Mouse (Mus musculus): ENCODE measurements around the gene Cep290.
"Not testable (repeated sequence)": the region's sequence is repeated elsewhere in the genome, so short reads cannot be mapped to it uniquely, and the experiment has no call there.

The Cep290 gene

DNA sequence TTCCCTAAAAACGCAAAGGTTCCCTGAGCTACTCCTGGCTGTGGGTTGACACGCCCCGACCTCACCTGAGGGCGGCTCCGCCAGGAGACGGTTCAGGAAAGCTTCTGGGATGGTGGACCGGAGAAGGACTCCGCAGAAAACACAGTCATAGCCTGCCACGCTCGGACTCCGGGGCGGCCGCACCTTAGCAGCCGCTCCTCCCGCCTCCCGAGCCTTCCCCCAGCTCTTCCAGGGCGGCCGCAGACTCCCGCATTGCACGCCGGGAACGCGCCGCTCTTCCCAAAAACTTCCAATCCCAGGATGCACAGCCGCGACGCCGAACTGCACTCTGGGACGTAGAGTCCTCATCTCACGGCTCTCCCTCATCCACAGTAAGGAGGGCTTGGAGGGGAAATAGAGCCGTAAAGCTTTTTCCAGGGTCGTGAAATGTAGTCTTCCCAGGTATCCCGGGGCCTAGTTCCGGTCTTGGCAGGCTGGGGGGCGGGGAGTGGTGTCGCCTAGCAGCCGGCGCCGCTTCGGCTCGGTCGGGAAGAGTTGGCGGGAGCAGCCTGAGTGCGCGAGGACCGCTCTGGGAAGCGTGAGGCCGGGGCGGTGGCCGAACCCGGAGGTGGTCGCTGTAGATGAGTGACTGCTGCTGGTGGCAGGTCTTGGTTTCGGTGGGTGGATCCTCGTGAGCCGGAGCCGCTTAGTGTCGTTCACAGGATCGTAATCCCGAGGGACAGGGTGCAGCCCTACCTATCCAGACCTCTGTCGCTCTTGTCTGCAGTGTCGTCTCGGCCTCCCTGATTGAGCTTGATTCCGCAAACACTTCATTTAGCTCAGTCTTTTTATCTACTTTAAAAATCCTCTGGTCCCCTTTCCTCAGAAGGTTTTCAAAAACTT lies at the start of gene Cep290, which contains the start of gene Tmtc3:
TSS of gene Cep290 (plus strand) at position 462 of the 882 bp plus-strand sequence.
TSS of gene Tmtc3 (minus strand) at position 254 of the 882 bp plus-strand sequence.
- peak; percentile 97 for DNase-seq (ENCODE audit: low spot score in 2 of 2)

DNA sequence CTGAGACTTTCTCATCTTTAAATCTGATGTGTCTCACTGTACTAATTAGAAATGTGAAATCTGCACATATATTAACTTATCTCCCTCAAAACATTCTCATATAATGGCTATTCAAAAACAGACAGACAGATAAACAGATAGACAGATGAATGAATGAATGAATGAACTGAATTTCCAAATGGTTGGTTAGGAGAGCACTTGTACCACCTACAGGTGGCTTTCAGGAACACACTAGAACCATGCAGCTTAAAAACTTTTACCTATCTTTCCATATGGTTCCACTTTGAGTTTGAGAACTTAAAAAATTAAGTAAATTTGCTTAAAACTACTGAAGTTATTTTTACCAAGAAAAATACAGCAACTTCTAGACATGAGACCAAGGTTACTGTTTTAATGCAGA lies 38.0 kb upstream of the Cep290 start:
- no peak for DNase-seq (ENCODE audit: low spot score in 2 of 2)

DNA sequence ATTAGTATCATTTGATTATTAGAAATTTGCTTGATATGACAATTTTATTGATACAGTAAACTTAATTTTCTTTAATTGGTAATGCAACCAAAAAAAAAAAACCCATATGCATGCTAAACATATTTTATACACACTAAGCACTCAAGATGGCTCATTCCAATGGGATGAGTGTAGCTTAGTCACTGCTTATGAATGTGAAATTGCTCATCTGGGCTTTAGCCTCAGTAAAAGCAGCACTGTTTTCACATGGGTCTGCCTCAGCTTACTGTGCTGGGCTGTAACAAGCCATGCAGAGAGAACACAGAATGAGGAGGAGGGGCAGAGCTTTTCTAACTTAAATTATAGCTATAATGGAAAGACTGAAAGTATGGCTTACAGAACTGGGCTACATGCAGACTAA lies 26.8 kb upstream of the Cep290 start:
- no peak for DNase-seq (ENCODE audit: low spot score in 2 of 2)

DNA sequence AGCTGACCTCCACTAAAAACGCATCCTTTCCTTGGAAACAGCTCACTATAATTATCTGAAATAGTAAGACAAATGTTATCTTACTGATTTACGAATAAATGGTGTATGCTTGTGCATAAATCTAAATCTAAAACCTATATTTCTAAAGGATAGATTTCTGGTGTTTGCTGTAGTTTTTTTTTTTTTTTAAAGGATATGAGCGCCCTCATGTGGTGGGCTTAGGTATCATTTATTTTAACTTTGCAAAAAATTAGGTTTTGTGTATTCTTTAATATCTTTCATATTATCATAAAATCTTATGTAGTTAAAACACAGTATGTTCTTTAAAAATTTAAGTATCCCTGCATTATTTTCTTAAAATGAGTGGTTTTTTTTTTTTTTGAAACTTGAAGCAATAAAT lies 12.3 kb upstream of the Cep290 start:
- no peak for DNase-seq (ENCODE audit: low spot score in 2 of 2)

DNA sequence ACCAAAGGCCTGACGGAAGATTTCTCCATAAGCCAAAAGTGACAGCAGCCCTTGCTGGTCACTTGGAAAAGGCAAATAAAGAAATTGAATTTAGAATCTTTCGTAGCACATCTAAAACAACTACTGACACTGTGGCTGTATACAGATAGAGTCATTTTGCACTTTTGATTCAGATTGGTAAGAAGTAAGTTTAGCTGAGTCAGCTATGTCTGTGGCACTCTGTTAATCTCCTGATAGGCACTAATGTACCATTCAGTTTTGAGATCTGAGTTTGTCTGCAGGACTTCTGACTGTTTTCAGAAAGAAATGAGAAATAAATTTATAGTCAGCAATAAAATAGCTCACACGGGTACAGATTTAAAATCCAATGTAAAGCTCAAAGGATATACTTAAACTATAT lies 7.8 kb upstream of the Cep290 start:
- DNase-seq (ENCODE audit: low spot score in 2 of 2), result no peak

DNA sequence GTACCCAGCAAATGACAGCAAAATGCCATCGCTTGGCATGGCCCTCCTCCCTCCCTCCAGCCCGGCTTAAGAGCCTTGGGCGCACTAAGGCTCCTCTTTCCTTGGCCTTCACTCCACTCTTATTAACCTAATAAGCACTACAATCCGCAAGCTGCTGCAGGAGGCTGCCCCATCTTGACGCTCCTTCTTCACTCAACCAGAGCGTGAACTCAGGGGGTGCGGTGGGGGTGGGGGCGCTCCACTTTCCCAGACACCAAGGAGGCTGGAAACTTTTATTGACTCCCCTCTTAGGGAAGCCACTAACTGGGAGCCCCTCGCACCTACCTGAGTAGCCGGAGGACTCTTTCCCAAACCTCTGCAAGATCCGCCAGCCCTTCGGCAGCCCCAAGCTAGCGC lies 659 bp upstream of the Cep290 start:
- DNase-seq (ENCODE audit: low spot score in 2 of 2), result peak in 1 of 2 experiments; percentile 12

DNA sequence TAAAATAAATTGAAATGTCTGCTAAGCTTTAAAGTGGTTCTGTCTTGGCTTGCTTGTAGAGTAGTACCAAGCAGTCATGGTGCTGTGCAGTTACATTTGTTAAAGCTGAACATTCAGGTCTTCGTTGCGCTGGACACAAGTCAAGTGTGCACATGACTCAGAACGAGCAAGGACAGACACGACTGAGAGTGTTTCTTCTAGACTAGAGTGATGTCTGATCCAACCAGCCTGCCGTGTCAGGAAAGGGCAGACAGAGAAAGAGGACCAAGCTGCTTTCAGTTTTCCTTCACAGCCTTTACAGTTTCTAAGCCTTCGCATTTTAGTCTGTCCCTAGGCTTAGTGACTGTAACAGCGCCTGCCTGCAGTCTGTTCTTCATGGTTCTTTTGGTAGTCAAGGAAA lies 4.6 kb downstream of the Cep290 start:
- DNase-seq (ENCODE audit: low spot score in 2 of 2), result no peak

DNA sequence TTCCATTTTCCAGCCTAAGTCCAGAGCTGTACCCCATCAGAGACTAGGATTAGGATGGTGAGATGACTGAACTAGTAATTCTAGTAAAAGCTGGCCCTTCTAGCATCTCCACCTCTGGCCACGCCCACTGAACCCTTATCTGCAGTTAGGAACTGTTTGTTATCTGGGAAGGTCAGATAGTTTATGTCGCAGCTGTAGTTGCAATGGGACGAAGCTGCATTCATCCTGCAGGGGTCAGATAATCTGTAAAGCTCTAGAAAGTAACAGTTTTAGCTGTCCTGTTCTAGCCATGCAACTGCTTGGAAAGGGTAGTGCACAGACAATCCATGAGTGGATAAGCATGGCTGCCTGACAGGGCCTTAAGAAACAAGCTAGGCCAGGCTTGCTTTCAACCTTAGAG lies 11.0 kb downstream of the Cep290 start:
- no peak for DNase-seq (ENCODE audit: low spot score in 2 of 2)

DNA sequence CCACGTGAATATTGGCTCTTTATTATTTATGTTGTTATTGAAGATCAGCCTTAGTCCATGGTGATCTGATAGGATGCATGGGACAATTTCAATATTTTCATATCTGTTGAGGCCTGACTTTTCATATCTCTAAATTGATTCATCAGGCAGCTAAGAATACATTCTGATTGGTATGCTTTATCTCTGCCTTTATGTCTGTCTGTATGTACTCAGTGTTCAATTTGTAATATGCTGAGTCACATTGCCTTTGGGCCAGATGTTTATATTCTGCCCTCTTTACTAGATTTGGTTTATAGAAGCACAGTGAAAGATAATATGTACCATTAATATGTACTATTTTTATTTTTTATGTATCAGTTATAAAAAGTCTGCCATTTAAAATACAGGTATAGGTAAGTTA lies 20.8 kb downstream of the Cep290 start:
- no peak for DNase-seq (ENCODE audit: low spot score in 2 of 2)

DNA sequence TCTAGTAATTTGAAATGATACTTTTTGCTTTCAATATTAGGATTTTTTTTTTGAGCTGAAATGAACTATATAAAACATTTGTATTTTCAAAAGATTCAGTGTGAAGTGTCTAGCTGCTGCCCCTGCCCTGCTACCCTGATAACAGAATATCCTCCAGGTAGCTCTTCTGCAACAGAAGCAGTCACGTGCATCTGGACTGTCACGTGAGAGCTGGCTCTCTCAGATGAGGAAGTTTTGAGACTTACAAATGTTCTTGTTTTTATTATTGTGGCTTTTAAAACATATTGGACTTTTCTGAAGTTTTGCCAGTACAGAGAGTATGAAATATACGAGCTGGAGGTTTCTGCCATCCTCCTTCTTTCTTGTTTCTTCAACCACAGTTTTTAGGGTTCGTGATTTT lies 34.3 kb downstream of the Cep290 start:
- DNase-seq (ENCODE audit: low spot score in 2 of 2), result no peak

DNA sequence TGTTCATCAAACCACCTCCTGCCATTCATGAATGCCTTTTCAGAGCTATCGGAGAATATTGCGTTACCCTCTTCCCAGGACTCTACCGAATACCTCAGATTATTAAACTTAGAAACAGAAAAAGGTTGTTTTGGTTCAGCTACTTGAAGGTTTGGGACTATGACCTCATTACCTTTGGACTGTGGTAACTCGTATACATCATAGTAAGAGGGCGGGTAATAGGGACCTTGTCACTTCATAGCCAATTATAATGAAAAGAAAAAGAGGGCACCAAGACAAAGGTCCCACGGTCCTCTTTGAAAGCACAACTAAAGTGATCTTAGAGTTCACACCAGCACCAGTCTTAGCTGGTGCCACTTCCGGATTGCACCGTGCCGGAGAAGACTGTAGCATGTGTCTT lies 35.0 kb downstream of the Cep290 start:
- no peak for DNase-seq (ENCODE audit: low spot score in 2 of 2)

DNA sequence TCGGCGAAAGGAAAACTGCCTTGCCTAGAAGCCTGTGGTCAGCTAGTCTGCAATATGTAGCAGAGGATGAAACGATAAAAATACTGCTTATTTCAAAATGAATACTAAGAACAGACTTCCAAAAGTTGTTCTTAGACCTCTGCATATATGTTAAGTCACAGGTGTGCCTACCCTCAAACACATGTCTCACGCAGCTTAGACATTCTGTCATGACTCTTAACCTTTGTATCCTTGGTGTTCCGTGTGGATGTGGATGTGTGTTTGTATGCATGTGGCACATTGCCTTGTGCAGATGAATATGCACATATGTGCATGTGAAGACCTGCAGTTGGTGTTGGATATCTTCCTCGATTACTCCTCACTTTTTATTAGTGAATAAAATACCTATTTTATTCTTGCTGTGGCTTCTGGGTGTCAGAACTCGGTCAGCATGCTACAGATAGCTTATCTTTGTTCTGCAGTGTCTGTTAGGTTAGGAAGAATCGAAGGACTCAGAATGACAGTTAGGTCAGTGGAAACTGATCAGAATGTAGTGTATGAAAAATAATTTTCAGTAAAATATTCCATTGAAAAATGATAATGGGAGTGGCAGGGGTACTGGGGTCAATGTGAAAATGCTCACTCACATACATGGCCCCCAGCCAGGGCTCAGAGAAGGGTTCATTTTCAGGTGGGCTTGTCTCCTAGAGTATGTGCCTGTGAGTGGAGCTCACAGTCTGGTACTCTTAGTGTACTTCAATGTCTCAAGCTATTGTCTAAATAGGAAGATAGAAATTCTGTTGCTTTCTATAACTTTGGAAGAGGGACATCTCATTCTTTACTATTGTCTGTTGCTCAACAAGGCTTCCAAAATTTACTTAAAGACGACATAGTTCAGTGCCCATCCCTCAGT lies 37.4 kb downstream of the Cep290 start:
- DNase-seq (ENCODE audit: low spot score in 2 of 2), result no peak

DNA sequence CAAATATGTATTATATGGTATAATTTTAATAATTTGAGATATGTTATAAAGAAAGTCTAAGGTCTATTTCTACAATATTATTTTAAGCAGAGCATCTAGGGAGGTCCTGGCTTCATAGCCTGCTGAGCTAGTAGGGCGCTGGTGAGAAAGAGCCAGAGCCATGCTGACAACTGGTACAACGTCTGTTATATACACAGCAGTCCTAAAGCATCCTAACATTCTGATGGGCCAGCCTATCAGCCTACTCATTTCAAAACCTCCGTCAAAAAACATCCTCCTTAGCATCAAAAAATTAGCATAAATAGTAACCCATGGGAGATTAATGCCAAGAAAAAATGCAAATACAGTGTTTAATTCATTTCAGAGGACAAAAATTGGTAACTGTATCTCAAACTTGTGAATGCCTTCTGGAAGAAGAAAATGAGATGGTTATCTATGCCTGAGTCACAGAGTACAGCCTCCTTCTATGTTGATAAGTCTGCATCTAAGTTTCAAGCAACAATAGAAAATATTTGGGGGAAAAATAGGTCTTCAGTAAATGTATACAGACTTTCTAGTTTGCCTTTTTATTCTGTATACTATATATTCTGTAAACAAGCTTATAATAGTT lies 69.3 kb downstream of the Cep290 start:
- no peak for DNase-seq (ENCODE audit: low spot score in 2 of 2)

DNA sequence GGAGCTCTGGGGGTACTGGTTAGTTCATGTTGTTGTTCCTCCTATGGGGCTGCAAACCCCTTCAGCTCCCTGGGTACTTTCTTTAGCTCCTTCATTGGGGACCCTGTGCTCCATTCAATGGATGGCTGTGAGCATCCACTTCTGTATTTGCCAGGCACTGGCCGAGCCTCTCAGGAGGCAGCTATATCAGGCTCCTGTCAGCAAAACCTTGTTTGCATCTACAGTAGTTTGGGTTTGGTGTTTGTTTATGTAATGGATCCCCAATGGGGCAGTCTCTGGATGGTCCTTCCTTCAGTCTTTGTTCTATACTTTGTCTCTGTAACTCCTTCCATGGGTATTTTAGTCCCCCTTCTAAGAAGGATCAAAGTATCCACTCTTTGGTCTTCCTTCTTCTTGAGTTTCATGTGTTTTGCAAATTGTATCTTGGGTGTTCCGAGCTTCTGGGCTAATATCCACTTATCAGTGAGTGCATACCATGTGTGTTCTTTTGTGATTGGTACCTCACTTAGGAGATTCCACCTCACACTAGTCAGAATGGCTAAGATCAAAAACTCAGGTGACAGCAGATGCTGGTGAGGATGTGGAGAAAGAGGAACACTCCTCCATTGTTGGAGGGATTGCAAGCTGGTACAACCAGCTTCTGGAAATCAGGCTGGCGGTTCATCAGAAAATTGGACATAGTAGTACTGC lies 73.0 kb downstream of the Cep290 start:
- DNase-seq (ENCODE audit: low spot score in 2 of 2), result not testable (repeated sequence)

DNA sequence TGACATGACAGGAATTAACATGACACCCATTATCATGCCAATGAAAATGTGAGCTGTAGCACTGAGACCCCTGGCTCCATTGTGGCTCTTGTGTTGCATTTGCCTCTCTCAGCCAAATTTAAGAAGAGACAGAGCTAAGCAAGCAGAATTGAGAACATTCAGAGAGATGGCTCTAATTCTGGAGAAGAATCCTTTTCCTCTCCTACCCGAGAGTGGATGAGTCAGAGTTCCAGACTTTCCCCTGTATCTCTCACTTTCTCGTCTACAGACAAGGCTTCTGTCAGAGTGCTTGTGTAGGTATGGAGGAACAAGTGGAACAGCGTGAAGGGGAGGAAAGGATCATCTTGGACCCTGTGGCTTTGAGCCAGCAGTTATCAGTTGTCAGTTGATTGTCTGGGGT lies 76.8 kb downstream of the Cep290 start:
- no peak for DNase-seq (ENCODE audit: low spot score in 2 of 2)

DNA sequence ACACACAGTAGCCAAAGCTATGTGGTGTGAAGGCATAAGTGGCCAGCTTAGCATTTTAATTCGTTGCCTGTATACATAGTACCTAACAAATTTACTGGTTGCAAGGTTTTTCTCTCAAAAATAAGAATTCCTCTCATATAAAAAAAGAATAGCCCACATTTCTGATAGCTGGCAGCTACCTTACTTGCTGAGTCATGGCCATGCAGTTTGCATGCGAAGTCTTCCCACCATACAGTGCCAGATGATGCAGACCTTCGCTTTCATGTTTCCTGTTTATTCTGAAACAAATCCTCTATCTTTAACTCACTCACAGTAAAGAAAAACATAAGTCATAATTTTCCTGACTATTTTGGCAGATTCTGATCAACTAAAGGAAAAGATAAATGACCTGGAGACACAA lies 84.3 kb downstream of the Cep290 start:
- DNase-seq (ENCODE audit: low spot score in 2 of 2), result no peak

DNA sequence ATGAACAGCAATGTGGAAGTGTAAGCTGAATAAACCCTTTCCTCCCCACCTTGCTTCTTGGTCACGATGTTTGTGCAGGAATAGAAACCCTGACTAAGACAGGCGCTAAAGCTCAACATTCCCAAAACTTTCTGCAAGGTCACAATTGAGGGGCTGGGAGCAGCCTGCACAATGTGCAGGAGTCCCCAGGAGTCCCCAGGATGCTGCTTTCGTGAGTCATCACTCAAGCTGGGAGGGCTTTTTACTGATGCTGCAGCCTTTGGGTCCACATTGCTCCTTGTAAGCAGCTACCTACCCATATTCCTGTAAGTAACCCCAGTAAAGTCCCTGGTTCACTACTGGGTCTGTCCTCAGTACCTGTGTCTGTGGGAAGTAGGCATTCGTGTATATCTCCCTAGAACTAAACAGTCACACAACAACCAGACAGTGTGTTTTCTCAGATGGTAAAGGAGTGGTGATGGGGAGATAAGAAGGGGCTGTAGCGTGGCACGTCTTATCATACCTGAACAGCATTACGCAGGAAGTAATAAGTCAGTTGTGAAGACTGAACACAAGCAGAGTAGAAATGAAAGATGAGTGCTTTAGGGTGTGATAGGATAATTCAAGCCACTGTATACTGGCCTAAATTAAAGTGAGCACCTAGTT lies 87.3 kb downstream of the Cep290 start:
- no peak for DNase-seq (ENCODE audit: low spot score in 2 of 2)

DNA sequence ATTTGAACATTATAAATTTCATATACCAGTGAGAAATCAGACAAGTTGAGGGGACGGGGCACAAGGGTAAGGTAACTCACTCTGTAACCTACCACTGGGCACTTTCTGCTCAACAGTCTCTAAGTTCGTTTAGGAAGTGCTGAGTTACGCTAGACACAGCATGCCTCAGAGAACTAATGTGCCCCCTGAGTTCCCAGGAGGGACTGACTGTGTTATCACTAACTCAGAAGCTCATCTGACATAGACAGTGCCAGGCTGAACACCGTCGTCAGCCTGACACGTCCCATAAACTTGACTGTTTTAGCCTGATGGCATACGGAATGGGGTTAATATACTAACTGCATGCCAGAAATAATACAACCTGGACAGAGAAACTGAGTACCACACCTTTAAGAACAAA lies 87.9 kb downstream of the Cep290 start:
- no peak for DNase-seq (ENCODE audit: low spot score in 2 of 2)

DNA sequence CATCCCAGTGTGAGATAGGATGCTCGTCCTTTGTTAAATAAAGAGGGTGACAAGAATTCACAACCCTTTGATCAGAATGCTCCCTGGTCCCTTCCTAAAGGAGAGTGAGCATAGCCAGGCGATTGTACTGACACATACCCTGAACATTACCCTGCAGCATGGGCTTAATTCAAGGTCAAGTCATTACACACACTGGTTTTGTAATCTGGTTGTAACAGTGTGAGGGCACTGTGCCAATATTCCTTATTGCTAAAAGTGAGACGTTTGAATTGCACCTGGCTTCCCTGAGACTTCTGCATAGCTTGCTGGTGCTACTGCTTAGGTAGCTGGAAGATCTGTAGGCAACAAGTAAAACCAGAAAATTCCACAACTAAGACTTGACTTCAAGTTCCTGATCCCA lies 96.8 kb downstream of the Cep290 start:
- DNase-seq (ENCODE audit: low spot score in 2 of 2), result no peak

DNA sequence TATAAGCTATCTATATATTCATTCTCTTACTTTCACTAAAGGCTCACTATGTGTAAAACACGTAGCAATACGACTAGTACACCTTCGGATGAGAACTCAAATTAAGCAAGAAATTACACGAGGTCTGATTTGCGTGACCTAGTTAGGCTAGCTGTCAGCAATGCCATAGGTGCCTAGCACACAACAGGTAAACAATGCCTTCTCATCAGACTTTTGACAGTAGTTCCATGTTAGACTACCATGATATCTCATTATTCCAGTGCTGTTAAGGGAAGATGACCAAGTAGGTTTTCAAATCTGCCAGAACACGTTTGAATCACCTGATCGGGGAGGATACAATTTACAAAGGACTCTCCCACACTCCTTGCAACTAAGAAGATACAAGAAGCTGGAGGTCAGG lies 101.2 kb downstream of the Cep290 start:
- DNase-seq (ENCODE audit: low spot score in 2 of 2), result no peak

DNA sequence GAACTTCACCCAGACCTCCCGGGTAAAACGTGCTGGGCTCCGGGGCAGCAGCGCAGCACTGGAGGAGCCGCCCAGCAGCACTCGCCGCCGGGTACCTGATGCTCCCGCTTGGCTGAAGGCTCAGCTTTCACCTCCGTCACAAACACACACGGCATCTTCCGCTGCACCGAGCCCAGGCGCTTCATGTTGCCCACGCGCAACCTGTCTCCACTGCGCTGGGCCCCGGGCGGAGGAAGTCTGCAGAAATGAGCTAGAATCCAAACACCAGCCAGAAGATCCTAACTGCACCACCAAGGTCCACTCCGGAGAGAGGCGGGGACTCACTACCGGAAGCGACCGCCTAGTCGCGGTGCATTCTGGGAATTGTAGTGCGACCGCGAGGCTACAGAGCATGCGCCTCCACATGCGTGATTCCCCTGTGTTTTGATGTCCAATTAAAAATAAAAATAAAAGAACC lies 101.6 kb downstream of the Cep290 start:
- peak; percentile 84 to 85 for DNase-seq (ENCODE audit: low spot score in 2 of 2)
